In the genomic region with DNA sequence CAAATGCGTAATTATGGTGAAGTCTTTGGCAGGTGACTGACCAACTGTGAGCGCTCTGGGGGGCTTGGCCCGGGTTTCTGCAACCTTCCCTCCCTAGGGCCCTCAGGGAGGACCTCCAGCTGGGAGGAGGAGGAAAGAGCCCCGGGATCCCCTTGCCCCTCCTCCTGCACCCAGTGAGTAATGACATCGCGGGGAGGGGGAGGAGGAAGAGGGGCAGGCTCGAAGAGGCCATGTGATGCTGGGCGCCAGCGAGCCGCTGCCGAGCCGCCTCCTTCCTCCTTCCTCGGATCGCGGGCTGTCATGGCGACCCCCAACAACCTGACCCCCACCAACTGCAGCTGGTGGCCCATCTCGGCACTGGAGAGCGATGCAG, we compare ENCODE assay signal across 8 mouse cellular contexts. TPM values are rescaled to one million over a fixed set of nuclear protein-coding genes. Genes with fewer than 3 reads are reported as not detected.
DNase-seq lines count a peak whose midpoint lies in the region; ATAC-seq lines count a peak whose summit lies in the region.

A gene (plus strand): TSS at position 231 of the 373 bp plus-strand sequence.

- H3K27ac ChIP-seq in neural tube, embryonic 14.5 days (ENCODE audit: low read depth, low read length): peak within 1 kb of the TSS; percentile 80

- under 1% methylated on average over 18 of the region's 18 CpGs for WGBS in neural tube, embryonic 14.5 days

- peak within 1 kb of the TSS; percentile 93 for H3K9ac ChIP-seq in neural tube, embryonic 14.5 days (replicated peaks; ENCODE audit: low read depth, low read length)

- no peaks in the 10 kb centered on the region for H3K9me3 ChIP-seq in neural tube, embryonic 14.5 days (ENCODE audit: control insufficient read depth, low read length)

- H3K4me1 ChIP-seq in neural tube, embryonic 14.5 days (ENCODE audit: control insufficient read depth, insufficient read depth, low read length): peaks cover 20% of the 10 kb centered on the region

- no peaks in the 10 kb centered on the region for H3K27me3 ChIP-seq in neural tube, embryonic 14.5 days (ENCODE audit: control insufficient read depth, insufficient read depth, low read length)

- H3K36me3 ChIP-seq in neural tube, embryonic 14.5 days (ENCODE audit: control insufficient read depth, insufficient read depth, low read length): no peaks in the 10 kb centered on the region

- peak; percentile 23 for DNase-seq in kidney, postnatal 10 days
- no peak for DNase-seq in kidney, adult 9 months
- DNase-seq in cerebellum, postnatal 10 days: peak; percentile 89 to 90
- DNase-seq in frontal cortex, postnatal 10 days (ENCODE audit: low spot score in 2 of 2): peak; percentile 77 to 81
- DNase-seq in left cerebral cortex, adult 18-20 months (ENCODE audit: low spot score in 2 of 2): peak; percentile 80 to 84
- DNase-seq in gastrocnemius, postnatal 4 days (ENCODE audit: low spot score in 2 of 2): no peak
- no peak for DNase-seq in yolk sac, embryonic 10.5 days (ENCODE audit: low spot score)

- H3K4me2 ChIP-seq in neural tube, embryonic 14.5 days (ENCODE audit: low read depth, low read length): peak within 1 kb of the TSS; percentile 59

- peak; percentile 87 for ATAC-seq in neural tube, embryonic 14.5 days (ENCODE audit: low read depth)

- peak within 1 kb of the TSS; percentile 68 for H3K4me3 ChIP-seq in neural tube, embryonic 14.5 days (ENCODE audit: low read depth, low read length)

RNA-seq across cellular contexts. Expression of the gene that starts here (rescaled TPM):
- total RNA-seq in left cerebral cortex, adult 18-20 months (2021): 10 to 100 TPM; 71.5 to 73.3 TPM
- 115 and 129 TPM in 2 replicates for polyA plus RNA-seq in neural tube, embryonic 14.5 days (2014; fragmentation: Nextera tagmentation; extraction: Ambion mirVana)
- not detected for total RNA-seq in gastrocnemius, postnatal 4 days (2021)

Comparison
In these comparisons a context has a peak if more than half of its experiments do, and no peak if none do; other contexts are left out.
1. RNA of the gene that starts here (total RNA-seq): 71.5 to 73.3 TPM in left cerebral cortex, adult 18-20 months; not detected in gastrocnemius, postnatal 4 days; every median in the first group is over 10 times any median in the second.
2. DNase-seq: peak in kidney, postnatal 10 days (single experiment), cerebellum, postnatal 10 days (2 of 2), frontal cortex, postnatal 10 days (2 of 2) and left cerebral cortex, adult 18-20 months (2 of 2); none in kidney, adult 9 months (single experiment), gastrocnemius, postnatal 4 days (0 of 2) and yolk sac, embryonic 10.5 days (single experiment).